Mouse (Mus musculus): ENCODE results near the gene Slit3. TPM values are rescaled to one million over a fixed set of nuclear protein-coding genes. Genes with fewer than 3 reads are reported as not detected.
A peak's percentile ranks its signal among the peaks of the same experiment; 100 is the strongest.

The Slit3 gene
- total and polyA plus RNA-seq, 2 experiments from 2014 or later = 5.6 to 15.0 TPM

GRCm38 (mm10) chr11:35578796-35579195 lies 457.8 kb downstream of the Slit3 start:
- Histone ChIP-seq H3K4me3 (ENCODE audit: low read depth, low read length) (no peak overlapping the region), H3K27ac (ENCODE audit: low read depth, low read length) (no peak overlapping the region), H3K9ac (no peak overlapping the region), H3K9me3 (ENCODE audit: low read length) (no peaks in the 10 kb centered on the region), H3K27me3 (ENCODE audit: insufficient read depth, low read length) (peaks cover 6% of the 10 kb centered on the region), H3K4me1 (ENCODE audit: insufficient read depth) (0 out of 2 replicates have a peak, but pooled peaks cover 3% of the 10 kb centered on the region), H3K36me3 (ENCODE audit: insufficient read depth) (no peaks in the 10 kb centered on the region), H3K4me2 (ENCODE audit: low read depth) (no peak overlapping the region)
- no peak for DNase-seq
- 84% methylated on average over 10 of the region's 10 CpGs for WGBS
- ATAC-seq = no peak
- no peak for TF ChIP-seq CTCF (IDR thresholded peaks at IDR 0.05; ENCODE audit: low read depth)

GRCm38 (mm10) chr11:35582591-35582990 lies 461.6 kb downstream of the Slit3 start:
- ATAC-seq = no peak

GRCm38 (mm10) chr11:35583633-35584032 lies 462.6 kb downstream of the Slit3 start:
- Histone ChIP-seq H3K4me3 (ENCODE audit: low read depth, low read length) (no peak overlapping the region), H3K4me1 (ENCODE audit: insufficient read depth) (no peaks in the 10 kb centered on the region), H3K4me2 (ENCODE audit: low read depth) (no peak overlapping the region), H3K27ac (ENCODE audit: low read depth, low read length) (no peak overlapping the region), H3K27me3 (ENCODE audit: insufficient read depth, low read length) (no peaks in the 10 kb centered on the region; the same call in 1 of the 2 replicates), H3K9ac (no peak overlapping the region), H3K36me3 (ENCODE audit: insufficient read depth) (no peaks in the 10 kb centered on the region), H3K9me3 (ENCODE audit: low read length) (no peaks in the 10 kb centered on the region)
- ATAC-seq (no peak), DNase-seq (no peak)
- TF ChIP-seq CTCF (IDR thresholded peaks at IDR 0.05; ENCODE audit: low read depth) = no peak
- 82% methylated on average over 7 of the region's 7 CpGs for WGBS

More at GRCm38 (mm10) chr11:35582591-35582990, 461.6 kb downstream of the Slit3 start:
- Histone ChIP-seq H3K9ac (no peak overlapping the region), H3K36me3 (ENCODE audit: insufficient read depth) (no peaks in the 10 kb centered on the region), H3K27me3 (ENCODE audit: insufficient read depth, low read length) (no peaks in the 10 kb centered on the region; the same call in 1 of the 2 replicates), H3K9me3 (ENCODE audit: low read length) (no peaks in the 10 kb centered on the region), H3K4me3 (ENCODE audit: low read depth, low read length) (no peak overlapping the region), H3K27ac (ENCODE audit: low read depth, low read length) (0 out of 2 replicates have a peak overlapping the region, but pooled peaks have one; percentile 50), H3K4me2 (ENCODE audit: low read depth) (no peak overlapping the region), H3K4me1 (ENCODE audit: insufficient read depth) (no peaks in the 10 kb centered on the region)
- no peak for DNase-seq
- WGBS = 65% methylated on average over 5 of the region's 5 CpGs
- TF ChIP-seq CTCF (IDR thresholded peaks at IDR 0.05; ENCODE audit: low read depth) = no peak

GRCm38 (mm10) chr11:35587174-35587959 lies 466.3 kb downstream of the Slit3 start:
- no peaks in the 10 kb centered on the region for H3K9me3 ChIP-seq (ENCODE audit: low read length)
- 34% methylated on average over 13 of the region's 13 CpGs for WGBS
- ATAC-seq = peak; percentile 95
- no peak overlapping the region for H3K27ac ChIP-seq (ENCODE audit: low read depth, low read length)
- no peak overlapping the region for H3K4me3 ChIP-seq (ENCODE audit: low read depth, low read length)
- TF ChIP-seq CTCF (IDR thresholded peaks at IDR 0.05; ENCODE audit: low read depth) = no peak
- H3K36me3 ChIP-seq (ENCODE audit: insufficient read depth) = no peaks in the 10 kb centered on the region
- H3K9ac ChIP-seq = no peak overlapping the region
- H3K4me1 ChIP-seq (ENCODE audit: insufficient read depth) = no peaks in the 10 kb centered on the region
- H3K4me2 ChIP-seq (ENCODE audit: low read depth) = no peak overlapping the region
- no peaks in the 10 kb centered on the region; the same call in 1 of the 2 replicates for H3K27me3 ChIP-seq (ENCODE audit: insufficient read depth, low read length)
- peak; percentile 85 for DNase-seq

GRCm38 (mm10) chr11:35589892-35590291 lies 468.9 kb downstream of the Slit3 start:
- Histone ChIP-seq H3K27ac (ENCODE audit: low read depth, low read length) (no peak overlapping the region), H3K4me2 (ENCODE audit: low read depth) (no peak overlapping the region), H3K9ac (no peak overlapping the region), H3K4me1 (ENCODE audit: insufficient read depth) (no peaks in the 10 kb centered on the region), H3K27me3 (ENCODE audit: insufficient read depth, low read length) (no peaks in the 10 kb centered on the region), H3K4me3 (ENCODE audit: low read depth, low read length) (no peak overlapping the region), H3K9me3 (ENCODE audit: low read length) (no peaks in the 10 kb centered on the region), H3K36me3 (ENCODE audit: insufficient read depth) (no peaks in the 10 kb centered on the region)
- DNase-seq (no peak), ATAC-seq (no peak)
- TF ChIP-seq CTCF (IDR thresholded peaks at IDR 0.05; ENCODE audit: low read depth) = no peak
- WGBS = 78% methylated on average over 7 of the region's 7 CpGs

- no peak for DNase-seq
- Histone ChIP-seq H3K27ac (ENCODE audit: low read depth, low read length) (no peak overlapping the region), H3K9me3 (ENCODE audit: low read length) (no peaks in the 10 kb centered on the region), H3K4me3 (ENCODE audit: low read depth, low read length) (no peak overlapping the region), H3K27me3 (ENCODE audit: insufficient read depth, low read length) (no peaks in the 10 kb centered on the region), H3K9ac (no peak overlapping the region), H3K4me2 (ENCODE audit: low read depth) (no peak overlapping the region), H3K4me1 (ENCODE audit: insufficient read depth) (no peaks in the 10 kb centered on the region), H3K36me3 (ENCODE audit: insufficient read depth) (no peaks in the 10 kb centered on the region)
- peak; percentile 5; the same call in 1 of the 2 replicates for TF ChIP-seq CTCF (IDR thresholded peaks at IDR 0.05; ENCODE audit: low read depth)
- 37% methylated on average over 14 of the region's 14 CpGs for WGBS
- no peak for ATAC-seq
Observed at GRCm38 (mm10) chr11:35593146-35594034, 472.4 kb downstream of the Slit3 start.

All from forebrain, postnatal 0 days (tissue).